Mouse (Mus musculus): ENCODE results near the gene Stoml3. TPM values are rescaled to one million over a fixed set of nuclear protein-coding genes. Genes with fewer than 3 reads are reported as not detected.

Stoml3 gene
- 0.53 TPM in 1 of 3 replicates, not detected in the others for total RNA-seq (2017)

- no peak for ATAC-seq (replicated peaks; ENCODE audit: insufficient number of reproducible peaks, low FRiP score, low TSS enrichment, poor library complexity, severe bottlenecking)
Measured at GRCm38 (mm10) chr3:53488353-53488752, at the start of gene Stoml3. Stoml3 (plus strand) TSS chr3:53488653.

GRCm38 (mm10) chr3:53445540-53445939 lies 42.9 kb upstream of the Stoml3 start:
- ATAC-seq (replicated peaks; ENCODE audit: insufficient number of reproducible peaks, low FRiP score, low TSS enrichment, poor library complexity, severe bottlenecking) = no peak

GRCm38 (mm10) chr3:53446801-53447200 lies 41.7 kb upstream of the Stoml3 start:
- ATAC-seq (replicated peaks; ENCODE audit: insufficient number of reproducible peaks, low FRiP score, low TSS enrichment, poor library complexity, severe bottlenecking) = no peak

- peak; percentile 51; the same call in 1 of the 2 replicates for ATAC-seq (replicated peaks; ENCODE audit: insufficient number of reproducible peaks, low FRiP score, low TSS enrichment, poor library complexity, severe bottlenecking)
Measured at GRCm38 (mm10) chr3:53448208-53448607, 40.2 kb upstream of the Stoml3 start.

GRCm38 (mm10) chr3:53450666-53451065 lies 37.8 kb upstream of the Stoml3 start:
- ATAC-seq (replicated peaks; ENCODE audit: insufficient number of reproducible peaks, low FRiP score, low TSS enrichment, poor library complexity, severe bottlenecking) = no peak

- ATAC-seq (replicated peaks; ENCODE audit: insufficient number of reproducible peaks, low FRiP score, low TSS enrichment, poor library complexity, severe bottlenecking) = no peak
Measured at GRCm38 (mm10) chr3:53452351-53452750, 36.1 kb upstream of the Stoml3 start.

GRCm38 (mm10) chr3:53453346-53453745 lies 35.1 kb upstream of the Stoml3 start:
- ATAC-seq (replicated peaks; ENCODE audit: insufficient number of reproducible peaks, low FRiP score, low TSS enrichment, poor library complexity, severe bottlenecking) = no peak

- ATAC-seq (replicated peaks; ENCODE audit: insufficient number of reproducible peaks, low FRiP score, low TSS enrichment, poor library complexity, severe bottlenecking) = no peak
Measured at GRCm38 (mm10) chr3:53454005-53454404, 34.4 kb upstream of the Stoml3 start.

GRCm38 (mm10) chr3:53454561-53454960 lies 33.9 kb upstream of the Stoml3 start:
- ATAC-seq (replicated peaks; ENCODE audit: insufficient number of reproducible peaks, low FRiP score, low TSS enrichment, poor library complexity, severe bottlenecking) = no peak

- ATAC-seq (replicated peaks; ENCODE audit: insufficient number of reproducible peaks, low FRiP score, low TSS enrichment, poor library complexity, severe bottlenecking) = no peak
Measured at GRCm38 (mm10) chr3:53454984-53455383, 33.5 kb upstream of the Stoml3 start.

- ATAC-seq (replicated peaks; ENCODE audit: insufficient number of reproducible peaks, low FRiP score, low TSS enrichment, poor library complexity, severe bottlenecking) = no peak
Measured at GRCm38 (mm10) chr3:53457750-53458149, 30.7 kb upstream of the Stoml3 start.

- ATAC-seq (replicated peaks; ENCODE audit: insufficient number of reproducible peaks, low FRiP score, low TSS enrichment, poor library complexity, severe bottlenecking) = no peak
Measured at GRCm38 (mm10) chr3:53460106-53460505, 28.3 kb upstream of the Stoml3 start.

- peak; percentile 12; the same call in 1 of the 2 replicates for ATAC-seq (replicated peaks; ENCODE audit: insufficient number of reproducible peaks, low FRiP score, low TSS enrichment, poor library complexity, severe bottlenecking)
Measured at GRCm38 (mm10) chr3:53462701-53463045, 25.8 kb upstream of the Stoml3 start.

- ATAC-seq (replicated peaks; ENCODE audit: insufficient number of reproducible peaks, low FRiP score, low TSS enrichment, poor library complexity, severe bottlenecking) = peak; percentile 91
Measured at GRCm38 (mm10) chr3:53463046-53463764, 25.2 kb upstream of the Stoml3 start, which contains the start of the genes Nhlrc3 and Proser1. Nhlrc3 (minus strand) TSS chr3:53463332. Proser1 (plus strand) TSS chr3:53463666.

- no peak for ATAC-seq (replicated peaks; ENCODE audit: insufficient number of reproducible peaks, low FRiP score, low TSS enrichment, poor library complexity, severe bottlenecking)
Measured at GRCm38 (mm10) chr3:53463765-53464114, 24.7 kb upstream of the Stoml3 start.

GRCm38 (mm10) chr3:53464146-53464698 lies 24.2 kb upstream of the Stoml3 start:
- no peak for ATAC-seq (replicated peaks; ENCODE audit: insufficient number of reproducible peaks, low FRiP score, low TSS enrichment, poor library complexity, severe bottlenecking)

- ATAC-seq (replicated peaks; ENCODE audit: insufficient number of reproducible peaks, low FRiP score, low TSS enrichment, poor library complexity, severe bottlenecking) = no peak
Measured at GRCm38 (mm10) chr3:53465330-53465729, 23.1 kb upstream of the Stoml3 start.

GRCm38 (mm10) chr3:53466481-53466880 lies 22.0 kb upstream of the Stoml3 start:
- ATAC-seq (replicated peaks; ENCODE audit: insufficient number of reproducible peaks, low FRiP score, low TSS enrichment, poor library complexity, severe bottlenecking) = 0 out of 2 replicates have a peak, but pooled peaks have one; percentile 14

- no peak for ATAC-seq (replicated peaks; ENCODE audit: insufficient number of reproducible peaks, low FRiP score, low TSS enrichment, poor library complexity, severe bottlenecking)
Measured at GRCm38 (mm10) chr3:53467356-53467755, 21.1 kb upstream of the Stoml3 start.

GRCm38 (mm10) chr3:53469650-53470049 lies 18.8 kb upstream of the Stoml3 start:
- ATAC-seq (replicated peaks; ENCODE audit: insufficient number of reproducible peaks, low FRiP score, low TSS enrichment, poor library complexity, severe bottlenecking) = no peak
